Mouse (Mus musculus) thymus, adult 2 months (tissue): Measurements from ENCODE around the gene Zfp280d. TPM values are rescaled to one million over a fixed set of nuclear protein-coding genes. Genes with fewer than 3 reads are reported as not detected.

Experiments
- DNase-seq: peaks from one replicate; pipeline ENCODE4 v3.0.0; 2021
- H3K27ac ChIP-seq: fragments of 200-500 bp; 2 replicates; pipeline ENCODE4 v1.5.1; 2012; ENCODE audit warnings: low read length, control low read depth; ENCODE audit not compliant: control insufficient read depth, insufficient read depth
- H3K27me3 ChIP-seq: fragments of 200-500 bp; 2 replicates; pipeline ENCODE4 v1.6.1; 2012; ENCODE audit warnings: mild to moderate bottlenecking, low read length, moderate library complexity, mixed read lengths; ENCODE audit not compliant: control insufficient read depth, insufficient read depth
- H3K36me3 ChIP-seq: fragments of 200-500 bp; 2 replicates; pipeline ENCODE4 v1.6.1; 2012; ENCODE audit warnings: mild to moderate bottlenecking, low read length, moderate library complexity; ENCODE audit not compliant: control insufficient read depth, insufficient read depth
- H3K4me1 ChIP-seq: fragments of 200-500 bp; replicated peaks from 2 replicates; pipeline ENCODE4 v1.6.1; 2012; ENCODE audit warnings: low read length; ENCODE audit not compliant: control insufficient read depth, insufficient read depth
- H3K4me3 ChIP-seq: fragments of 200-500 bp; 2 replicates; pipeline ENCODE4 v1.5.1; 2012; ENCODE audit warnings: mild to moderate bottlenecking, low read length, control low read depth, moderate library complexity; ENCODE audit not compliant: control insufficient read depth, insufficient read depth
- CTCF ChIP-seq: fragments of 200-500 bp; IDR thresholded peaks from 2 replicates; pipeline ENCODE4 v1.5.1; 2012; ENCODE audit warnings: mild to moderate bottlenecking, control low read depth, low read length, moderate library complexity, borderline replicate concordance; ENCODE audit not compliant: control insufficient read depth, poor library complexity, insufficient read depth; ENCODE audit errors: extremely low read depth
- POLR2A ChIP-seq: fragments of 200-500 bp; IDR thresholded peaks from 2 replicates; pipeline ENCODE4 v1.6.1; 2012; ENCODE audit warnings: mild to moderate bottlenecking, low read length, control low read depth, moderate library complexity; ENCODE audit not compliant: control insufficient read depth, poor library complexity, insufficient read depth; ENCODE audit errors: extremely low read depth
- WGBS: fragments of 180-500 bp; shearing (Covaris S2); methylation state at CpG from one replicate; pipeline ENCODE4 v1.1.7; 2018; 5-methylcytosine and 5-hydroxymethylcytosine counted together
- polyA plus RNA-seq: library from polyadenylated mRNA; depleted of rRNA; stranded (reverse); fragments of >200 nt; gene quantifications from 2 replicates; pipeline ENCODE4 v1.2.3, GENCODE M21; 2012

The Zfp280d gene
- polyA plus RNA-seq, 1 experiment, result 38.4 TPM

GRCm38 (mm10) chr9:72287696-72288095 is 13.0 kb downstream of the Zfp280d start:
- WGBS, result 8% methylated on average over 2 of the region's 2 CpGs
- Histone ChIP-seq H3K27me3 (no peaks in the 10 kb centered on the region), H3K36me3 (peaks cover 7% of the 10 kb centered on the region), H3K27ac (no peak overlapping the region), H3K4me1 (peaks cover 13% of the 10 kb centered on the region), H3K4me3 (no peak overlapping the region)
- TF ChIP-seq CTCF (no peak), POLR2A (no peak)
- DNase-seq, result no peak

DNA sequence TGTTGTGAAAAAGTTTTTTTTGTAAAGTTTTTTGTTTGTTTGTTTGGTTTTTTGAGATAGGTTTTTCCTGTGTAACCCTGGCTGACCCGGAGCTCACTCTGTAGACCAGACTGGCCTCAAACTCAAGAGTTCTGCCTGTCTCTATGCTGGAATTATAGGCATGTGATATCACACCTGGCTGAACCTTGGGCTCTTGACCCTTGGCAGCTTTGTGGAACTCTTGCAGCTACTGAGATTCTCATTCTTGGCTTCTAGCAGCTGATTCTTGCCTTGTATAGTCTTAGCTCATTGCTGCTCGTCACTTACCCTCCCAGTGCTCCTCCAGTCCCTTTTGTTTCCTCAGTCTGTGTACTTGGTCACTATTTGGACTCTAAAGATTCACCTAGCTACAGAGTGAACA is 13.6 kb downstream of the Zfp280d start:
- DNase-seq, result no peak
- Histone ChIP-seq H3K4me1 (peaks cover 16% of the 10 kb centered on the region), H3K4me3 (no peak overlapping the region), H3K27me3 (no peaks in the 10 kb centered on the region), H3K27ac (peak overlapping the region; percentile 4; the same call in 1 of the 2 replicates), H3K36me3 (peaks cover 7% of the 10 kb centered on the region)
- no peak for TF ChIP-seq POLR2A
- TF ChIP-seq CTCF, result no peak
- 87% methylated on average over 2 of the region's 2 CpGs for WGBS

DNA sequence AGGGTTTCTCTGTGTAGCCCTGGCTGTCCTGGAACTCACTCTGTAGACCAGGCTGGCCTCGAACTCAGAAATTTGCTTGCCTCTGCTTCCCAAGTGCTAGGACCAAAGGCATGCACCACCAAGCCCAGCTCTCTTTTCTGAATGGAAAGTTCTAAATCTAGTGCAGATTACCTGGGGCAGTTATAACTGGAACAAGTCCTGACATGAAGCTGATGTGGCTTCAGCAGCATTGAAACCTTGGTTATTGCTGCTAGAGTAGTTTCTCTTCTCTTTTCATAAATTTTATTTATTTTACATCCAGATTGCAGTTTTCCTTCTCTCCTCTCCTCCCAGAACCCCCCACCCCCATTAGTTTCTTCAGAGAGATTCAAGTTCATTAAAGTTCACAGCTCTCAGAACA is 14.4 kb downstream of the Zfp280d start:
- TF ChIP-seq CTCF, result no peak
- TF ChIP-seq POLR2A, result no peak
- H3K36me3 ChIP-seq, result peaks cover 7% of the 10 kb centered on the region
- 100% methylated on average over 1 of the region's 1 CpGs for WGBS
- DNase-seq, result no peak
- no peak overlapping the region for H3K27ac ChIP-seq
- no peaks in the 10 kb centered on the region for H3K27me3 ChIP-seq
- H3K4me1 ChIP-seq, result peaks cover 16% of the 10 kb centered on the region
- no peak overlapping the region for H3K4me3 ChIP-seq

- DNase-seq, result no peak
- H3K4me3 ChIP-seq, result no peak overlapping the region
- no peaks in the 10 kb centered on the region for H3K27me3 ChIP-seq
These were observed 19.4 kb downstream of the Zfp280d start for GRCm38 (mm10) chr9:72294076-72294475.

GRCm38 (mm10) chr9:72309765-72310164 is 35.1 kb downstream of the Zfp280d start:
- no peak for DNase-seq
- H3K36me3 ChIP-seq, result peaks cover 55% of the 10 kb centered on the region
- H3K27me3 ChIP-seq, result no peaks in the 10 kb centered on the region
- H3K4me3 ChIP-seq, result no peak overlapping the region
- TF ChIP-seq POLR2A (no peak), CTCF (no peak)
- WGBS, result 93% methylated on average over 2 of the region's 2 CpGs
- H3K27ac ChIP-seq, result no peak overlapping the region
- H3K4me1 ChIP-seq, result no peaks in the 10 kb centered on the region

More at GRCm38 (mm10) chr9:72294076-72294475, 19.4 kb downstream of the Zfp280d start:
- H3K27ac ChIP-seq, result no peak overlapping the region
- peaks cover 12% of the 10 kb centered on the region for H3K36me3 ChIP-seq
- peaks cover 7% of the 10 kb centered on the region for H3K4me1 ChIP-seq
- TF ChIP-seq POLR2A (no peak), CTCF (no peak)

DNA sequence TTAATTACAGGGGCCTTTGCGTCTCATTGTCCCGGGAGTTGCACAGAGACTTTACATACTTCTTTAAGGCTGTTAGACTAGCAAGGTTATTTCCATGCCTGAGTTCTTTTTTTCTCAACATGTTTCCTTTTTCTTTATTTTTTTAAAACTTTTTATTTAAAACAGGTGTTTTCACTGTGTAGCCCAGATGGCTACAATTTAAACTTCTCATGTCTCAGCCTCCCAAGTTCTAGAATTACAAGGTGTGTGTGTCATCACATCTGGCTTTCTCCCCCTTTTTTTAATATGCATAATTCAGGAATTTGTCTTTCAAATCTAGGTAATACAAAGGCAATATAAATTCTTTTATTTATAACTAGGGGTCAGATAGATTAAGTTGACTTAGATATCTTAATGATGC is 58.6 kb downstream of the Zfp280d start:
- H3K4me3 ChIP-seq, result no peak overlapping the region
- H3K4me1 ChIP-seq, result peaks cover 2% of the 10 kb centered on the region
- H3K27me3 ChIP-seq, result no peaks in the 10 kb centered on the region
- TF ChIP-seq POLR2A (no peak), CTCF (no peak)
- peaks cover 52% of the 10 kb centered on the region for H3K36me3 ChIP-seq
- no peak overlapping the region for H3K27ac ChIP-seq
- no peak for DNase-seq
- WGBS, result 94% methylated on average over 2 of the region's 2 CpGs

DNA sequence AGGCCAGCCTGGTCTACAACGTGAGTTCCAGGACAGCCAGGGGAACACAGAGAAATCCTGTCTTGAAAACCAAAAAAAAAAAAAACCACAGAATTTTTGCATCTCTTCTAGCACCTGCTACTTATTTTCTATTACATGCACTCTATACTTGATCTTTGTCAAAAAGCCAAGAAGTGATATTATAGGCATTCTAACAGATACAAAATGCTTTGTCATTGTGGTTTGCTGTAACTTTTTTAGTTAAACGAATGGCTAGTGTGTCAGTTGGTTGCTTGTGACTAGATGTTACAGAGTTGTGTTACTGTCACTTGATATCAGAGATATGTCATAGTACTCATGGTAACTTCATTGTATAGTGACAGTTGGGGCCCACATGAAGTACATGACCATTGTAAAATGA is 61.4 kb downstream of the Zfp280d start:
- no peaks in the 10 kb centered on the region for H3K27me3 ChIP-seq
- H3K36me3 ChIP-seq, result peaks cover 51% of the 10 kb centered on the region
- H3K4me3 ChIP-seq, result no peak overlapping the region
- WGBS, result 12% methylated on average over 2 of the region's 2 CpGs
- no peak for DNase-seq
- peaks cover 2% of the 10 kb centered on the region for H3K4me1 ChIP-seq
- peak overlapping the region; percentile 81 for H3K27ac ChIP-seq
- no peak for TF ChIP-seq POLR2A
- no peak for TF ChIP-seq CTCF
